Mouse (Mus musculus): ENCODE data around the gene Cdh8. TPM values are rescaled to one million over a fixed set of nuclear protein-coding genes. Genes with fewer than 3 reads are reported as not detected.

Cdh8 gene
- total RNA-seq, 2 experiments from 2014 or later: not detected

DNA sequence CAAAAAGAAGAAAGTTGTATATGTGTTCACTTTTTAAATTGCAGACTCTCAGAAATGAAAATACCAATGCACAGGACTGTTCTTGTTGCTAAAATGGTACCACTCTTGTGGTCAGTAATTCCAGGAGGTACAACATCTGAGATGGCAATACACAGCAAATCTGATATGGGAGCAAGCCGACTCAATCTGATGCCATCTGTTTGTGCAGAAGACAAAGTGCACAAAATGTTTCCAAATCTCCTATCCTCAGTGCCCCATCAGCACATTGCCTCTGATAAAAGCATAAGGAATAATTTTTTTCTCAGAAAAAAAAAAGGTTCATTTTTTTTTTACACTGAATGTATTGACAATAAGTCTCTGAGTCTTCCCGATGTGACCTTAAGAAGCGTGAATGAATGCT lies 62.3 kb downstream of the Cdh8 start:
- intact Hi-C loops (cut with DNase I): no loop called here
- no peak for TF ChIP-seq CTCF (IDR thresholded peaks at IDR 0.05)

DNA sequence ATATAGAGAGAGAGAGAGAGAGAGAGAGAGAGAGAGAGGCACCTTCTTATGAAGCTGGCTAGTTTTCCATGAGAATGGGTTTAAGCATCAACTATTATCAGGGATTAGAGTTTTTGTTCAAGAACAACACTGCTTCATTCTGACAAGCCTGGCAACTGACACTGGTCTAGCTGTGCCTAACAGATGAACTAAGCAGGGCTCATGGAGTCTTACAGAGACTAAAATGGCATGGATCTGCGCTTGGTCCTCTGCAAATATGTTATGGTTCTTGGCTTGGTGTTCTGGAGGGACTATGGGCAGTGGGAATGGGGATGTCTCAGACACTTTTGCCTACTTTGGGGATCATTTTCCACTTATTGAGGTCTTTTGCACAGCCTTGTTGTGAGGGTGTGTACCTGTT lies 63.0 kb downstream of the Cdh8 start:
- no peak for TF ChIP-seq CTCF (IDR thresholded peaks at IDR 0.05)
- no peak overlapping the region for H3K27ac ChIP-seq
- intact Hi-C loops (cut with DNase I): no loop called here
- H3K4me3 ChIP-seq: no peak overlapping the region
- no peak for DNase-seq

More for the DNA sequence above, 62.3 kb downstream of the Cdh8 start:
- no peak overlapping the region for H3K27ac ChIP-seq
- DNase-seq: no peak
- H3K4me3 ChIP-seq: no peak overlapping the region

DNA sequence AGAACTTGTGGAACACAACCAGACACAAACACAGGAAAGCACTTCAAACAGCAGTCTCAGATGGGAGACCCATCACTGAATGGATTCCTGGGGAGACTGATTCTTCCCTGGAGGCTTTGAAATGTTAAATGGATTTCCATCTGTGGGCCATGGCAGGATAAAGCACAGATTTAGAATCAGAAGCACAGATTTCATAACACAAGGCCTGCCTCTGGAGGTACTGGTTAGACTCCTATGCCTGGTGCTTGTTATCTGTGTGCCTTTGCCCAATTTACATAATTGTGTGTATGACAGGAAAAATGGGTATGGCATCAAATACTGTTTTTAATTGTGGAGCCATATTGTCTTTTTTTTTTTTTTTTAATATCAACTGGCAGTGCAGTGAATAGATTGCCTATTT lies 66.8 kb downstream of the Cdh8 start:
- H3K27ac ChIP-seq: no peak overlapping the region
- intact Hi-C loops (cut with DNase I): no loop called here
- no peak for TF ChIP-seq CTCF (IDR thresholded peaks at IDR 0.05)
- no peak overlapping the region for H3K4me3 ChIP-seq
- DNase-seq: no peak

DNA sequence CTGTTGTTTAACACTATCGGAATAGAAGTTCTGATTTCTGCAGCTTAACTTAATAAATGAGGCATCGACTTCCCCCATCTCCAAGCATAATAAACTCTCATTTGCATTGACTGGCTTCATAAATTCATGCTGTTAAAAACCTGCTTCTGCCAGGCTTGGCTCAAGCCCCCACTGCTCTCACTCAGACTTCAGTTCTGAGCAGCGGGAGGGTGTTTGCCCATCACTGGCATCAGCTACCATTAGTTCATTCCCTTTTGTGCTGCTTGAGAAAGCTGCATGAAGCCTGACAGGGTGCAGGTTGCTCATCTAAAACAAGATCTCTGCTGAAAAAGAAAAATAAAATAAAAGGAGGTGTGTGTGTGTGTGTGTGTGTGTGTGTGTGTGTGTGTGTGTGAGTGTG lies 67.7 kb downstream of the Cdh8 start:
- no peak for TF ChIP-seq CTCF (IDR thresholded peaks at IDR 0.05)
- intact Hi-C loops (cut with DNase I): no loop called here
- Histone ChIP-seq H3K27ac (no peak overlapping the region), H3K4me3 (no peak overlapping the region)
- no peak for DNase-seq

DNA sequence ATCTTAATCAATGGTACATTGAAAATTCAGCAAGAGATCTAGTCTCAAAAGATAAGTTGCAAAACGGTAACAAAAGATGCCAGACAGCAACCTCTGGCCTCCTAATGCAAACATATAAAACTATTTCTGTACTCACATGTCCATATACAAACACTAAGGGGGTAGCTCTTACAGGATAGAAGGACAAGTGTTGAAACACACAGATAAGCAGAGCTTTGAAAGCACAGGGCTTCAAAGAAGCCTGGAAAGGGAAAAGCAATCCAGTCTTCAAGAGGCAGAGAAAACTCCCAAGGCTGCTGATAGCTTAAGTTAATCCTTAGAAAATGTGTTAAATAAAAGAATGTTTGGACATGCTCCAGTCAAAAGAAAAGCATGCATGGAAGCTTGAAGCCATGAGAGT lies 77.0 kb downstream of the Cdh8 start:
- H3K4me3 ChIP-seq: no peak overlapping the region
- intact Hi-C loops (cut with DNase I): no loop called here
- no peak for TF ChIP-seq CTCF (IDR thresholded peaks at IDR 0.05)
- H3K27ac ChIP-seq: no peak overlapping the region
- DNase-seq: no peak

DNA sequence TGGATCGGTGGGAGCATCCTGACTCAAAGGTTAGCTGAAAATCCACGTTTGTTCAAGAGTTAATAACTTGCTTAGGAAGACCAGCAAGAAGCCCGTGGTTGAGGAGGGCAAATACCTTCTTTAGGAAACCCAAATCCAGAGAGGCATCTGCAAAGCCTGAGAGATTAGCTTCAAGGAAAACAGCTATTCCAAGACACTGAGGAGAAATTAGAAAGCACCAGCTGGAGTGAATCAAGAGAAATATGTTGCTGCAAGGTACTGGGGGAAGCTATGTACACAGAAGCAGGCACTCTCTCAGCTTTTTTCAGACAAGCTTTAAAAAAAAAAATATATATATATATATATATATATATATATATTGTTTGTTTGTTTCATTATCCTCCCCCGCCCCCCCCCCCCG lies 88.7 kb downstream of the Cdh8 start:
- no peak for TF ChIP-seq CTCF (IDR thresholded peaks at IDR 0.05)
- H3K27ac ChIP-seq: no peak overlapping the region
- no peak for DNase-seq
- intact Hi-C loops (cut with DNase I): no loop called here
- no peak overlapping the region for H3K4me3 ChIP-seq

DNA sequence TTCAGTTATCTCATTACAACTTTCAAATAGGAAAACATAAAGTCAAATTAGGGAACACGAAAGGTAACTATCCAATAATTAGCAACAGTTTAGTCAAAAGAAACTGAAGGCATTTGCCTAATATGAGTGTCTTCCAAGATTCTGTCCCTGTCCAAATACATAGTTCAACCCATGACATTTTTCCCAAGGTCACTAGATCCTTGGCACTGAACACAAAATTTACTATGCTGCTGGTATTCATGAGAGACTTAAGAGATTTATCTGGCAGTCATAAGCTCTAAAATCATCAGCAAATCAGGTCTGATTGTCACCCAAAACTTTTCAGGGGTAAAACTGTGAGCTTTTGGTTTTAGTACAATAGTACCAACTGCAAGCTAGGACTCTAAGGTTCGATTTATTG lies 101.7 kb downstream of the Cdh8 start:
- intact Hi-C loops (cut with DNase I): no loop called here
- DNase-seq: no peak
- Histone ChIP-seq H3K4me3 (no peak overlapping the region), H3K27ac (no peak overlapping the region)
- no peak for TF ChIP-seq CTCF (IDR thresholded peaks at IDR 0.05)

DNA sequence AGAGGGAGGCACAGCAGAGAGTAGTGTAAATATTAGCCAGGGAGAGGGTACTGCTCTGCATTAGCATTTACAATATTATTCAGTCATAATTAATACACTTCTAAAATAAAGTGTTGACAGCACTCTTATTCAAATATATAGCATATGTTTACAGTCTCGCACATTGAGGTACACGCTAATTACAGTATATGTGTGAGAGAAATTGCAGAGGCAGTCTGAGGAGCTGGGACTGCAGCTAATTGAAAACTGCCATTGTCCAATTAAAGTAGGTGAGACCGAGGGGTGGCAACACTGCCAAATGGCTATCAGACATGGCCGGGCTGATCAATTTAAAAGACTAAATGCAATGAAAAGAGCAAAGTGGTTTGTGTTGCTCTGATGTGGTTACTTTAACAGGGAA lies 112.1 kb downstream of the Cdh8 start:
- TF ChIP-seq CTCF (IDR thresholded peaks at IDR 0.05): no peak
- Histone ChIP-seq H3K27ac (no peak overlapping the region), H3K4me3 (no peak overlapping the region)
- no peak for DNase-seq
- intact Hi-C loops (cut with DNase I): no loop called here

DNA sequence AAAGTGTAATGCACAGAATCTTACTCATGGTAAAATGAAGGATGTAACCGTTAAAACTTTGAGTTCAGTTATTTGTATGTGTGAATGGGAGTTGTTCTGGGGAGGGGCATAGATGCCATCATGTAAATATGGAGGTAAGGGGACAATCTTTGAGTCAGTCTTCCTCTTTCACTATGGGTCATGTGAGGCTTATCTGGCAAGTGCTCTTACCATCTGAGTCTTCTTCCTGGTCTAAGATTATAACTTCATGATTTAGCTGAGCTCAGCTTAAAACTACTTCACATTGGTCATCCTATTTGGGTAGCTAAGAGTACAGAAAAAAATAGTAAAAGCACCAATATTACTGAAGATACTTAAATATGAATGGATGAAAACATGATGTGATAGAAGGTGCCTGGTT lies 126.1 kb downstream of the Cdh8 start:
- H3K27ac ChIP-seq: no peak overlapping the region
- H3K4me3 ChIP-seq: no peak overlapping the region
- no peak for DNase-seq
- intact Hi-C loops (cut with DNase I): no loop called here
- no peak for TF ChIP-seq CTCF (IDR thresholded peaks at IDR 0.05)

DNA sequence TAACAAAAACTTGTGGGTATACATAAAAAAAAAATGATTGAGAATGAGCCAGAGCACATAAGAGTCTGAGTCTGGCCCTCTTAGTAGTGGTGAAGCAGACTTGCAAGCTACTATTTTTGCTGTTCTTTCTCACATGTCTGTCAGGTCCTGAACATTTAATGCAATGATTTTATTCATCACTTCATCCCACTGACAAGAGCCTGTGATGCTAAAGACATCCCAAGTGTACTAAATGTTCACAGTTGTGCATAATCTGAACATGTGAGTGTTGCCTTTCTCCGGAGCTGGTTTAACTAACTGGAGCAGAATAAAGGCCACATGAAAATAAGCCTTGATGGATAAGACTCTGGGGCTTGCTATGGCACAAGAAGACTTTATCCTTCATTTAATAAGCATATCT lies 131.2 kb downstream of the Cdh8 start:
- DNase-seq: no peak
- no peak overlapping the region for H3K27ac ChIP-seq
- intact Hi-C loops (cut with DNase I): no loop called here
- H3K4me3 ChIP-seq: no peak overlapping the region
- TF ChIP-seq CTCF (IDR thresholded peaks at IDR 0.05): no peak

DNA sequence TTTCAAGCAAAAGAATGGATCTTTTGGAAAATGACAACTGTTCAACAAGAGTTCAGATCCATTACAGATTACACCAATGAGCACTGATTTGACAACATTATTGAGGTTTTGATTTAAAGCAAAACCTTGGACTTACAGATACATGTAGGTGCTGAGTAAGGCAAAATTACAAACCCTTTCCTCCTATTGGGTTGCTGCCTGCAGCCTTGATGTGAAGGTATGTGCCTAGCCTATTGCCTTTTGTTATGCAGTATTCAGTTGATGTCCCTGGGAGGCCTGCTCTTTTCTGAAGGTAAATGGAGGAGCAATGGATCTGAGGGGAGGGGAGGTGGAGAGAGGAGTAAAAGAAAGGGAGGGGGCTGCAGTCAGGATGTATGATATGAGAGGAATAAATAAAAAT lies 135.9 kb downstream of the Cdh8 start:
- TF ChIP-seq CTCF (IDR thresholded peaks at IDR 0.05): no peak

DNA sequence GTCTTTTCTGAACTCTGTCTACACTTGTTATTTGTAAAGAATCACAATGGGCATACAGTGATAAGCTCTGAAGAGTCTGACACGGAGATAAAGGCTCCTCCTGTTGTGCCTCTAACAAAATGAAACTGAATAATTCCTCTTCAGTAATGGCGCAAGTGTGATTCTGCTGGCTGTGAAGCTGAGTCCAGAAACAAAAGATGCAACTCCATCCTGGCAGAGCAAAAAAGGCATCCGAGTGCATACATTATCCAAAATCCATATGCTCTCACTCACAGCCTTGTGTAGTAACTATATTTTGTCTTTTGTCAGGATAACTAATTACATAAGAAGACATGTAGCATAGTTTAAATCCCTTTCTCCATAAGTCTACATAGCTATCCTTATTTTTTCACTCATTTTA lies 149.1 kb downstream of the Cdh8 start:
- TF ChIP-seq CTCF (IDR thresholded peaks at IDR 0.05): no peak
- no peak for DNase-seq
- intact Hi-C loops (cut with DNase I): no loop called here
- no peak overlapping the region for H3K27ac ChIP-seq
- H3K4me3 ChIP-seq: no peak overlapping the region

More for the DNA sequence above, 135.9 kb downstream of the Cdh8 start:
- no peak for DNase-seq
- intact Hi-C loops (cut with DNase I): no loop called here
- H3K27ac ChIP-seq: no peak overlapping the region
- H3K4me3 ChIP-seq: no peak overlapping the region

DNA sequence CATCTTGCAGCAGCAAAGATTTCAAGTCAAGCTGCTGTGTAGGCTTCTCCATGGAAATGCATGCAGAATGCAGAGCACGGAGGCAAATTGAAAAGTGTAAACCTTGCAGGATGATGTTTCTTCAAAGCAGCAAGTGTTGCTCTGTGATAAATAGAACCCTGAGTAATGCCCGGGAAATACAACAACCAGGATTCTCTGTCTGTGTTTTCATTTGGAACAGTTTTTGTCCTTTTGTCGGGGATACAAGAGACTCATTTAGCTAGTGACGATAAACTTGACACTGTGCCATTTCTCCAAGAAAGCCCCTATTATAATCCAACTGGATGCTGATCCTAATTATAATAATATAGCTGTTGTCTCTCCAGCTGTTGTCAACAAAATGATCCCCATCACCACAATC lies 181.9 kb downstream of the Cdh8 start:
- no peak for TF ChIP-seq CTCF (IDR thresholded peaks at IDR 0.05)
- no peak for DNase-seq
- intact Hi-C loops (cut with DNase I): no loop called here
- Histone ChIP-seq H3K4me3 (no peak overlapping the region), H3K27ac (no peak overlapping the region)

DNA sequence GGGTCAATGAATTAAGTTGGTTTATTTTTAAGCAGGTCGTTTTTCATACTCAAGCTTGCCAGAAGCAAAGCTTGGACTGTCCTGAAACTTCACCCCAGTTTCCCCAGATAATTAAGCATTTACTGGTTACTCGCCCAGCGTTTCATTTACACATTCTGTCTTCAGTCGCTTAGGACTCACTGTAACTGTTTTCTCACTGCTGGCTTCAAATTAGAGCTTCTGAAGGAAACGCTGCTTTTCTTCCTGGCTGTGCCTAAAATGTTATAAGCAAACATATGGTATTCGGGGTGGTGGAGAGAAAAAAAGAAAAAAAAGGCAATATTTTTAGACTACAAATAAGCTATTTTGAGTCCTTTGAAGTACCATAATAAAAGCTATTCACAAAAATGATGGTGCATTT lies 192.6 kb downstream of the Cdh8 start:
- TF ChIP-seq CTCF (IDR thresholded peaks at IDR 0.05): no peak
- H3K27ac ChIP-seq: no peak overlapping the region
- intact Hi-C loops (cut with DNase I): no loop called here
- H3K4me3 ChIP-seq: no peak overlapping the region
- no peak for DNase-seq

DNA sequence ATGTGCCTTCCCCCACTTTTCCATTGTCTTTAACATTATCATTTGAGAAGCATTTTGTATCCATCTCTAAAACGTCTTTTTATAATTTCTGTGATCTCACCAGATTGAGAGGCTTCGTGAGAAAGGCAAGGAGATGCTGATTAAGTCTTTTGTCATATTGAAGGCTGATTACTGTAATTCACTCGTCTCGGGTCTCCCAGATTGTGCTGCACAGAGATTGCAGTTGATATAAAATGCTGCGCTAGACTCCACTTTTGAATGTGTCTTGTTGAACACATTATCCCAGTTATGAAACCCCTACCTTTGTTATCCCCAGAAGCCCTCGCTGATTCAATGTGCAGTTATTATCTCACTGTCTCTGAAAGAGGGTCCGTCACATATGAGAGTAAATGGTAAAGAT lies 211.1 kb downstream of the Cdh8 start:
- intact Hi-C loops (cut with DNase I): no loop called here
- H3K4me3 ChIP-seq: no peak overlapping the region
- TF ChIP-seq CTCF (IDR thresholded peaks at IDR 0.05): no peak

More for the DNA sequence above, 211.1 kb downstream of the Cdh8 start:
- DNase-seq: no peak
- H3K27ac ChIP-seq: no peak overlapping the region

Measured in gastrocnemius, adult 2 months (tissue).